Mouse (Mus musculus) heart, postnatal 14 days (tissue): ENCODE measurements around the gene C3. TPM values are rescaled to one million over a fixed set of nuclear protein-coding genes. Genes with fewer than 3 reads are reported as not detected.

ENCODE experiments used
- DNase-seq, 2 experiments: peaks; one replicate each; pipeline ENCODE4 v3.0.0; 2021 to 2022
- intact Hi-C: fragments of 180-260 bp; cut with DNase I; formaldehyde crosslinking; loops from one replicate; pipeline ENCODE4 v1.15.1; 2025
- long read RNA-seq, 2 experiments: library from polyadenylated mRNA; stranded (forward); transcript quantifications; one replicate each; pipeline ENCODE4 v2.0.0; 2021
- total RNA-seq, 2 experiments: library from RNA; stranded (reverse); gene quantifications; 2 replicates each; pipeline ENCODE4 v1.2.3; 2021

Gene C3
- 10 to 100 TPM; 47.9 to 65.0 TPM for total RNA-seq
- long read RNA-seq, experiment 1, full-length matches to known transcripts: 8 of 23 reads
- long read RNA-seq, experiment 1, partial matches to known transcripts: 11 of 23 reads
- long read RNA-seq, experiment 1, other reads (novel, unspliced or antisense): 4 of 23 reads
- long read RNA-seq, experiment 2, full-length matches to known transcripts: 2 of 22 reads
- long read RNA-seq, experiment 2, partial matches to known transcripts: 19 of 22 reads
- long read RNA-seq, experiment 2, other reads (novel, unspliced or antisense): 1 of 22 reads

DNA sequence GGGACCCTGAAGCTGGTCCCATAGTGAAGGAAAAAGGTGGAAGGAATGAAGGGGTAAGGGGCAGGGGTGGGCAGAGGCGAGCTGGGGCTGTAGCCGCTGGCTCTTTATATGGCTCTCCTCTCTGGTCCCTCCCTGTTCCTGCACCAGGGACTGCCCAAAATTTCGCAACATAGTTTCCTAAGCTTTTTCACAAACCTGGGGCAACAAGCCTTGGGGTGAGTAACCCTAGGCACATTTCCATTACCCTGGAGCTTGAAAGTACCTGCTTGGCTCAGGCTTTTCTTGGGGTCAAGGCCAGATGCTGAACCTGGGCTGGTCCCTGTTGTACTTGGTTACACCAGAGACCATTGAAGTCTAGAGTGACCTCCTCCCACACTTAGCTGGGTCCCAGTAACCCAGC lies at the start of gene C3:
C3 (minus strand) TSS at position 123 of the 400 bp plus-strand sequence.
- no peak for DNase-seq
- intact Hi-C loops: no loop called here

DNA sequence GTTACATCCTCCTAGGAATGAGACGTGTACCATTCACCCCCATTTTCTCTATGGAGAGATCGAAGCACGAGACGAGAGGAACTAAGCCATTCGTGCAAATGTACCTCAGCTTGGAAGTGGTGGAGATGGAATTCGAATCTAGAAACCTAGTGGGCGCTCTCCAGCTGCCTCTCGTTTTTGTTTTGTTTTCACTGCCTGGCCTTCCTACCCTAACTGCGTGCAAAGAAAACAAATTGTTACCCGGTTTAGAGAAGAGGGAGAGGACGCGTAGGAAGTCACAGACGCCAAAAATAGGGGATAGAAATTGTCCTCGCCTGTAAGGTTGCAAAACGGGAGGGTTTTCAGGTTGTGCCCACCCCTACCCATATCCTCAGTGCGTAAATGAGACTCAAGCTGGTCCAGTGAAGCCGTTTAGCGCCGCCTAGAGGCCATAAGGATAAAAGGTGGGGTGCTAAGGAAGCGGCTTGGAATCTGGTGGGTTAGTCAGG lies 48.7 kb upstream of the C3 start:
- DNase-seq: peak; percentile 76 to 80
- intact Hi-C loops: loop anchor here (1.0 to 2.0 kb wide), 2 partner anchors 57 to 58 kb away; no protein-coding TSS in a partner anchor

DNA sequence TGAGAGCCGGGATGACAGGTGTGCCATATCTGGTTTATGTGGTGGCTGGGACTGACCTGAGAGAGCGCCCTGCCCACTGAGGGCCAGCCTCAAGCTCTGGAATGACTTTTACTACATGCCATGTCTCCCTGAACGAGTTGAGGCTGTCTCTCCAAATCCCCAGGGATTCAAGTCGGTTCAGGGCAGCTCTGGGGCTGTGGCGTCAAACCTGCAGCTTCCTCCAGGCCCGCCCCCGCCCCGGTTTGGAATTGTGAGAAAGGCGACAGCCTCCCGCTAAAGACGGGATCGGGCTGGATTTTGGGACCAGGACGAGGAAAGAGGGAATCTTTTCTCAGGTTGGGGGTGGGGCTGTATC lies 48.0 kb upstream of the C3 start:
- no peak for DNase-seq
- intact Hi-C loops: loop anchor here (1.0 to 2.0 kb wide), 2 partner anchors 26 to 59 kb away; no protein-coding TSS in a partner anchor

DNA sequence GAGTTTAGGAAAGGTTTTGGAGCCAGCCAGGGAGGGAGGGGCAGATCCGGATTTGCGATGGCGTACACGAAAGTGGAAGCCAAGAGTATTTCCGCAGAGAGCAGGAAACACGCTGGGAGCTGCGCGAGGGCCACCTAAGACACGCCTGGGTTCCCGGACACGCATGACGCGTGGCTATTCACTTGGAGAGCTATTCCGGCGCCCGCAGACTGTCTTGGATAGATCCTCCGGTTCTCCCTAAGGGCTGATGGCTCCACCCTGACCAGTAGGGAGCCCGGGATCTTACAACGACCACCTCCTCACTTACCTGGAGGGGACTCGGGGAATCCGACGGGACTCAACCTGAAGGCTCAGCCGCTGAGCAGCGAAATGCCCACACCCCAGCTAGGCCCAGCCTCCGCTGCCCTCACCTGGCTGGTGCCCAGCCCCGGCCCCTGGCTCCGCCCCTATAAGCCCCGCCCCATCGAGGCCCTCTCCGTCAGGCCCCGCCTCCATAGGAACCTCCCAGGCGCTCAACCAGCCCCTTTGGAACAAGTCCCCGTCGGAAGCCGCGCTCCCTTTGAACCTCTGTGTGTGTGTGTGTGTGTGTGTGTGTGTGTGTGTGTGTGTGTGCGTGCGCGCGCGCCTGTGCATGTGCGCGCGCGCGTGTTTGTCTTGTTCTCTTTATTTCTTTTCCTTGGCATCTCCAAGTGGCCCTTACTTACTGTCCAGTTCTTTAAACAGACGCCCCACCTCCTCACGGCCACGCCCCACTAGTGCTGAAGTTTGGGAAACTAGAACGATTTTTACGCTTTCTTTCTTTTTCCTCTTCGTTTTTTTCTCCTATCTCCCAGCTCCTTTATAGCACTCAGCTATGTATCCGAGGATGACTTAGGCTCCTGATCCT lies 47.4 kb upstream of the C3 start:
- intact Hi-C loops: loop anchor here (1.0 kb wide), 1 partner anchor 25 kb away; no protein-coding TSS in a partner anchor

DNA sequence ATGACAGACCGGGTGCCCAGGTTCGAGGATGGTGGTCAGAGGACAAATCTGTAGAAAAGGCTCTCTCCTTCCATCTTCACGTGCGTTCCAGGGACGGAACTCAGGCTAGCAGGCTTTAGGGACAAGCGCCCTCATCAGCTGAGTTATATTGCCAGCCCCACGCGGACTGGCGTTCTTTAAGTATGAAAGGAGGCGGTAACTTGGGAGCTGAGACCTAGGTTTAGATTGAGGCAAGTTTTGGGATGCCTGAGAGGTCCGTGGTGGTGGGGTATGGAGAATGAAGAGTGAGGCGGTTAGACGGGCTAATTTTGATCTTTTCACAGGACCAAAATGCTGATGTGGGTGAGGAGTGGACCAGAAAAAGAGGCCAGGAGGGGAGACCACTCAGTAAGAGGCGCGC lies 46.8 kb upstream of the C3 start:
- intact Hi-C loops: loop anchor here (1.0 kb wide), 1 partner anchor 24 kb away; no protein-coding TSS in a partner anchor
- no peak for DNase-seq

More for the DNA sequence above, 47.4 kb upstream of the C3 start:
- DNase-seq: peak; percentile 89 to 91

DNA sequence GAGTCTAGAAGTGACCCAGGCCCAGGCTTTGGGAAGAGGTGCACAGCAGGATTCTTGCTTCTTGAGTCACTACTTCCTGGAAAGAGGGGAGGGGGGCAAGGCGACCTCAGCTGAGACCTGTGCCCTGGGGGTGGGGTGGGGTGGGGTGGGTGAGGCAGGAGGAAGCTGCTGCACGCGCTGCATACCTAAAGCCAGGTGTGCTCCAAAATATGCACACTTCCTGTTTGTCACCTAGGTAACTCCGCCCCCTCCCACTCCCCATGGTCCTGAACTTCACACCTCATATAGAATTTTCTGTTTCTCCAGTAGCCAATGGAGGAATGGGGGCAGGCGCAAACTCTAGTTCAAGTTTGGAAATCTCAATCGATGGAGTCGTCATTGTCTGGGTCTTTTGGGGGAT lies 45.9 kb upstream of the C3 start:
- intact Hi-C loops: no loop called here
- no peak for DNase-seq

DNA sequence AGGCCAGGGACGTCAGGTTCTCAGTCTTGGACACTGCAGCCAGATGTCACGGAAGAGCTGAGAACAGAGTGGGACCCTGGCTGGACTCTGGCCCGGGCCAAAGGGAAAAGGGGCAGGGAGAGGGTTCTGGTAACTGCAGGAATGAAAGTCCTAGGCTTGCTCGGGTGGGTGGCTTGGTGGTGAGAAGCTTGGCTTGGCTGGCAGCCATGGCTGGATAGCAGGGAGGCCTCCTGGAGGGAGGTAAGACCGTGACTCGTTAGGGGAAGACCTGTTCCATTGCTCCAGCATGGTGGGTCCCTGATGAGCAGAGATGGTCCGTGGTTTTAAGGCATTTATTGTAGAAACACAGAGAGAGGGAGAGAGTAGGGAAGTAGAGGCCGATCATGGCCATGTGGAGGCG lies 43.4 kb upstream of the C3 start:
- intact Hi-C loops: no loop called here
- DNase-seq: no peak

DNA sequence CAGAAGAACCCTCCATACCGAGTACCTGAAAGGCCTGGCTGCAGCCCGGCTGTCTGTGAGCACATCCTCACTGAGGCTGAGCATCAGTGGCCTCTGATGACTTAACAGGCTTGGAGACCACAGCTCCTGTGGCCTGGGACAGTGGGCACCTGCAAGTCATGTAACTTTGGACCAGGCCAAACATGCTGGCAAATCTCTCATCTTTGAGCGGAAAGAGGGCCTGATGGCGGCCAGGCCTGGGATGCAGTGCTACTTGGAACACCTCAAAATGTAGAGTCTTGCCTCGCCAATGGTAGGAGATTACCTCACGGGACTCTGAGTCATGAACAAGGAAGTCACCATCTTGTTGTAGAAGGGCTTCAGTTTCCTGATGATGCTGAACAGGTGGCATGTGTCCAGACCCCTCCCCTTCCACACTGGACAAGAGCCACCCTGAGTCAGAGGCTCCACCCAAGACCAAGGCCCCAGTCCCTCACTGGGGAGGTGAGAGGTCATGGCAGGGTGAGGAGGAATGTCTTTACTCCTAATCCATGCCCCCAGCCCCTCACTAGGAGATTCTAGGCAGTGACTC lies 39.7 kb upstream of the C3 start:
- intact Hi-C loops: no loop called here
- peak; percentile 31 to 40 for DNase-seq

DNA sequence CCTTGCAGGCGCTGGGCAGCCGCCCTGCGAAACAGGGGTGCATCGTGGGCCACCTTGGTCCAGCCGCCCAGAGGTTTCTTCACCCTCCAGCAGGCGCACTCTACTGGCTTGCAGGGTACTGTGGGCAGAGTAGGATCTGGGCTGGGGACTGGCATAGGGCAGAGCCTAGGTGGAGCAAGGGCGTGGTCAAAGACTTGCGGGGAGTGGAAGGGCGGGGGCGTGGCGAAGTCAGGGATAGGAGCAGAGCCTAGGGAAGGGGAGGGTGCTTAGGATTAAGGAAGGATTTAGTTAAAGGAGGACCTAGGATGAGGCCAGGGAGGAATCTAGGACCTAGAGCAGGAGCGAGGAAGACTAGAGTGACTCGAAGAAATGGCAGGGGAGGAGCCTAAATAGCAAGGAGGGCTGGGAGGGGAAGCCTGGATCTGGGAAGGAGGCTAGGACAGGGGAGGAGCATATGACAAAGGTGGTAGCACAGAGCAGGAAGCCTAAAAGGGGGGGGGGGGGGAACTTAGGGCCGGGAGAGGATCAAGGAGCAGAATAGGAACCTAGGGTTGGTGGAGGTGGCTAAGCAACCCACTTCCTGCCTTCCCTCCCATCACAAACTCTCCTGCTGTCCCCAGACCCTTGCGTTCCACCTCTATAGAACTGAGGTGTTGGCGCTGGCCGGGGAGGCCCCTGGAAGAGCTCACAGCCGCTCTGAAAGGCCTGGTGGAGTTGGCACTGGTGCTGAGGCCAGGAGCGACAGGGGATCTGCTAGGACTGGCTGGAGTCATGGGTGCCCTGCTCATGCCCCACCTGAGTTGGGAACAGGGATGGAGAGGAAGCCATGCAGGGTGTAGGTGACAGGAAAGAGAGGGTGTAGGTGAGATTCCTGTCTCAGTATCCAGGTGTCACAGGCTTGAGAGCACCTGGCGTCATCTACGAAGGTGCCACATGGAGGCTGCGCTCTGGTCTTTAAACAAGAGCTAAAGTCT lies 37.3 kb upstream of the C3 start:
- intact Hi-C loops: no loop called here
- peak; percentile 72 to 74 for DNase-seq

DNA sequence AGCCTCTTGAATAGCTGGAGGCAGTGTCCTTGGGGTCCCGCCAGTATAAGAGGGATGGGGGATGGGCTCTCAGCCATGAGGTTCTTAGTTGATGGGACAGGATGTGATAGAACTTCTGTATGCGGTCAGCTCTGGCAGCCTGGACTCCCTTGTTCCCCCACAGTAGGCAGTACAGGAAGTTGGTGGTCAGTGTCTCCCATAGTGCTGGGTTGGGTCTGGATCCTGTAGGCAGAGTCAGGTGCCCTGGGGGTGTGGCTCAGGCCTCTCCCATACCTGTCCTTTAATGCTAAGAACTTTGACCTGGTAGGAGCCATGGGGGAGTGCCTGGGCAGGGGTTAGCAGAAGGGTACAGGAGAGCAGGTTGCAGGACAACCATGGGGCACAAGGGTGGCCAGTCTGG lies 36.2 kb upstream of the C3 start:
- DNase-seq: no peak
- intact Hi-C loops: no loop called here

DNA sequence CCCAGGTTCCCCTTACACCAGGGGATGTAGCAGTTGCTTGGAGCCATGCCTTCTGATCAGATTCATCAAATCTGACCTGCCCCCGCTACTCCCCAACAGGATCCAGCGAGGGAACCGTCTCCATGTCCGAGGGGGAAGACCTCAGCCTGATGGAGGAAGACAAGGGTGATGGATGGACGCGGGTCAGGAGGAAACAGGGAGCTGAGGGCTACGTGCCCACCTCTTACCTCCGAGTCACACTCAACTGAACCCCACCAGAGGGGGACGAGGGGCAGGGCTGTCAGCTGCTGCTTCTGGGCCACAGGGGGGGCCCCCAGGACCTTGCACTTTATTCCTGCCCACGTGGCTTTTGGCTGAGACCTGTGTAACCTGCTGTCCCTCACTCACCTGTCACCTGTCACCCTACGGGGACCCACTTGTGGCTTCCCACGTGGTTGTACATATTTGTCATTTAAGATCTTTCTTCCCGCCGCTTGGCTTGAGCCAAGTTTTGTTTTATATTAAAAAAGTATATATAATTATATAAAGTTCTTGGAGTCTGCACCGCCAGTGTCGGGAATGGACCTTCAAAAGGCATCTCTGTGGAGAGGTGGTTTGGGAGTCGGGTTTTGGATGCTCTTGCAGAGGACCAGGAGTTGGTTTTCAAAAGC lies 35.1 kb upstream of the C3 start:
- DNase-seq: no peak
- intact Hi-C loops: no loop called here

DNA sequence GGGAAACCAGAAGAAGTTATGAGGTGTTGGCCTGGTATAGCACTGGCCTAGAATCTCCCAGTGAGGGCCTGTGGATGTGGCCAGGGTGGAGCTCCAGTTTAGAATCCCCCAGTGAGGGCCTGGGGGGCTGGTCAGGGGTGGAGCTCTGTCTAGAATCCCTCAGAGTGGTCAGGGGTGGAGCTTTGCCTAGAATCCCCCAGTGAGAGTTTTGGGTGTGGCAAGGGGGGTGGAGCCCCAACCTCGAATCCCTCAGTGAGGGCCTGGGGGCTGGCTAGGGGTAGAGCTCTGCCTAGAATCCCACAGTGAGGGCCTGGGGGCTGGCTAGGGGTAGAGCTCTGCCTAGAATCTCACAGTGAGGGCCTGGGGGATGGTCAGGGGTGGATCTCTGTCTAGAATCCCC lies 33.9 kb upstream of the C3 start:
- intact Hi-C loops: no loop called here
- no peak for DNase-seq

DNA sequence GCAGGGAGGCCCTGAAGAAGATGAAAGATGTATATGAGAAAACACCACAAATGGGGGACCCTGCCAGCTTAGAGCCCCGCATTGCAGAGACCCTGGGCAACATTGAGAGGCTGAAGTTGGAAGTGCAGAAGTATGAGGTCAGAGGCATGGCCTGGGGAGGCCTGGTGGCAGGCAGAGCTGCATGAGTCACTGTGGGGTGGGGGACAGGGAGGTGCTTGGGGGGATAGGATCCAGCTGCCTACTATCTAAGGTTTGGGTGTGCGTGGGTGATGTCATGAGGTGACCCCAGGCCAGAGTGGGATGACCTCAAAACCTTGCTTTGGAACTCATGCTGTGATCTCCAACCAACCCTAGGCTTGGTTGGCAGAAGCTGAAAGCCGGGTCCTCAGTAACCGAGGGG lies 33.4 kb upstream of the C3 start:
- intact Hi-C loops: no loop called here
- DNase-seq: no peak

DNA sequence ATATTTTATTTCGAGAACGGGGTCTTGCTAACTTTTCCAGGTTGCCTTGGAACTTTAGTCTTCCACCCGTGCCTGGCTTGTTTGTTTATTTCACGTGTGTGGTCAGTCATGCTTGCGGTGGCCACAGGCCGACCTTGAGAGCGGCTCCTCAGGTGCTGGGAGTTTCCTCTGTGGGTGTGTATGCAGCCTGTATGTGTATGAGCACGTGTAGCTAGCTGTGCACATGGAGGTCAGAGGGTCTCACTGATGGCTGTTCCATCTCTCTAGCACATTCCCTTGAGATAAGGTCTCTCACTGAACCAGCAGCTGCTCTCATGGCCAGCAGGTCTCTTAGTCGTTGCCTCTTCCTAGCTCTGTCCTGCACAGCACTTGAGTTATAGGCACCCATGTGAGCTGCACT lies 32.4 kb upstream of the C3 start:
- intact Hi-C loops: no loop called here
- DNase-seq: no peak

DNA sequence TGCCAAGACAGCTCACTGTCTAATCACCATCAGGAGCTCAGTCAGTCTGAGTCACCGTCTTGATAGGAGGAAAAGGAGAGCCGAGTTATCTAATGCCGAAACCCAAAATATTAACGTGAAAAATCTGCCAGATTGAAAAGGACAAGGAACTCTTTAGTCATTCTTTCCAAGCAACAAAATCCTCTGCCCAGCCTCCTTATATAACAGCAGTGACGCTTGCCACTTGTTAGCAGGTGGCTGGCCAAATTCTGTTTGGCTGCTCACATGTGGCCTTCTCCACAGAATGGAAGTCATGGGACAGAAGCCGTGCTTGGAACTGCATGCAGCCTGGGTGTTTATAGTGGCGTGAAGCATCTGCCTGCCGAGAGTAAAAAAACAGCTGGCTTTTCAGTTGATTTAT lies 31.8 kb upstream of the C3 start:
- intact Hi-C loops: no loop called here
- peak; percentile 64 to 68 for DNase-seq

DNA sequence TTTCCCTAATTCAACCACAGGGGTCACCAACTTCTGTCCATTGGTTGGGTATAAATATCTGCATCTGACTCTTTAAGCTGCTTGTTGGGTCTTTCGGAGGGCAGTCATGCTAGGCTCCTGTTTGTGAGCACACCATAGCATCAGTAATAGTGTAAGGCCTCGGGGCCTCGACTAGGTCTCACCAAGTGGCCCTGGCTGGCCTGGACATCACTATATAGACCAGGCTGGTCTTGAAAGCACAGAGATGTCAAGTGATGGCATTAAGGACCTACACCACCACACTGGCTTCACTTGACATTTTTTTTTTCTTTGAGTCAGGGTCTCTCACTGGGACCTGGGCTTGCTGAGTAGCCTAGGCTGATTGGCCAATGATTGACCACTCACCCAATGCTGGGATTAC lies 30.3 kb upstream of the C3 start:
- intact Hi-C loops: no loop called here
- DNase-seq: no peak

DNA sequence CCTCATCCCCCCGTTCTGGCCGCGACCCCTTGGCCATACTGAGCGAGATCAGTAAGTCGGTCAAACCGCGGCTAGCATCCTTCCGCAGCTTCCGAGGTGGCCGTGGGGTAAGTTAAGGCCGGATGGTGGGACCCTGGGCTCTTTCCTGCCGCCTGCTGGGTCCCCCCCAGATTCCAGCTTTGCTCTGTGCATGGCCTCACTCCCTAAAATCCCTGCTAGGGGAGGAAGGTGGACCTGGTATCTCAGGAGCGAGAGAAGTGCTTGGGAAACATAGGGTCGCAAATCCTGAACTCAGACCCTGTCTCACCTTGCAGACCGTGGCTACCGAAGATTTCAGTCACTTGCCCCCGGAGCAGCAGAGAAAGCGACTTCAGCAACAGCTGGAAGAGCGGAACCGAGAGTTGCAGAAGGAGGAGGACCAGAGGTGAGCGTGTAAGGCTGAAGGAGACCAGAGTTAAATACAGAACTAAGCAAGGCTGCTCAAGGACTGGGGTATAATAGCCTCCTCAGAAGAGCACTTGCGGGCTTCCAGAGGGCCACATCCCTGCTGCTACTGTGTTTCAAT lies 29.1 kb upstream of the C3 start:
- DNase-seq: no peak
- intact Hi-C loops: no loop called here

DNA sequence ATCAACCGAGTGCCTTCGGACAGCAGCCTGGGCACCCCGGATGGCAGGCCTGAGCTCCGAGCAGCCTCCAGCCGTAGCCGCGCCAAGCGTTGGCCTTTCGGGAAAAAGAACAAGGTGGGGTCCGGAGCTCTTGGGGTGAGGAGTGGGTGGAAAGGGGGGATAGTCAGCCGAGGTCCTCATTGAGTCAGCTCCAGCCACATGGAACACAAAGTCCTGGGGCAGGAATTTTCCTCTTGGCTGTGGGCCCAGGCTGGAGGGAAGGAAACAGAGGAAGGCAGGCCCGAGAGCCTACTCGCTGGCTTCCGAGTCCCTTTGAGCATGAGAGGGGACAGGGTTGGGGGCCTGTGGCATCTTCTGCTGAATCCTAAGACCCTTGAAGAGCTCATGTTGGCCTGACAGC lies 27.4 kb upstream of the C3 start:
- intact Hi-C loops: no loop called here
- DNase-seq: no peak

DNA sequence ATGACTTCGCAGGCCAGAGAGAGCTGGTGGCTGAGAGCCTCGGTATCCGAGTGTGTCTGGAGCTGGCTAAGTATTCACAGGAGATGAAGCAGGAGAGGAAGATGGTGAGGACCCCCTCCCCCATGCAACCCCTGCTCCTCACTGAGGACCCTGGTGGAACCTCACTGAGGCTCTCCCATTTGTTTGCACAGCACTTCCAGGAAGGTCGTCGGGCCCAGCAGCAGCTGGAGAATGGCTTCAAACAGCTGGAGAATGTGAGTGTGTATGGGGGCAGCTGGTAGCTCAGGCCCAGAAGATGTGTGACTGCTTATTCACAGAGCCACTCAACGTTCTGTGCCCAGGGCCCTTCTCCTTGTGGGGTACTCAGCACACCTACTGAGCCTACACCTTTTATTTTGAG lies 25.4 kb upstream of the C3 start:
- intact Hi-C loops: no loop called here
- no peak for DNase-seq
